Mouse (Mus musculus): Measurements from ENCODE around the gene Cacng3. TPM values are rescaled to one million over a fixed set of nuclear protein-coding genes. Genes with fewer than 3 reads are reported as not detected.

Cacng3 gene
- 0.22 to 0.26 TPM in 2 of 4 replicates, not detected in the others for total RNA-seq (2023; ENCODE audit: inconsistent age)

GRCm38 (mm10) chr7:122670442-122670872 is at the start of gene Cacng3:
Gene Cacng3 (plus strand): TSS chr7:122670492.

